Mouse (Mus musculus) heart, postnatal 0 days (tissue): ENCODE data around the gene Slit1.

Experiments used
- CTCF ChIP-seq: IDR thresholded peaks from 2 replicates; pipeline ENCODE4 v1.5.1; 2016; ENCODE audit warnings: antibody characterized with exemption, control low read depth, low read depth
- EP300 ChIP-seq: IDR thresholded peaks from 2 replicates; pipeline ENCODE4 v1.6.1; 2016; ENCODE audit warnings: antibody characterized with exemption, low read depth

DNA sequence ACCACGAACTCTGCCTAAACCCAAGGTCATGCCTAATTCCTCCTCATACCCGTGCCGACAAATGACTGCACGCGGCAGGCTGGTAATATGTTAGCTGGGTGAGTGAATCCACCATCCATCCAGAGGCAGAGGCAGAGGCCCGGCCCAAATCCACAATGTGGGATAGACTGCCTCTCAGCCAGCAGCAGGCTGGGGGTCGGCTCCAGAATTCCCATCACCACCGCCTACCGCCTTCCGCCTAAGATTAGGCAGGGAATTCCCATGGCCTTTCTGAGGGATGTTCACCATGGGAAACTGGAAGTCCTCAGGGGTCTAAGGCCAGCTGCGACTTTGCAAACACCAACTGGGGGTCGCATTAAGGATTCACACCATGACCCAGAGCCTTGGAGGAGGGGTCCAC lies 38.0 kb downstream of the Slit1 start:
- TF ChIP-seq EP300 (no peak), CTCF (no peak)
